Mouse (Mus musculus): ENCODE data around the gene Pus1. TPM values are rescaled to one million over a fixed set of nuclear protein-coding genes. Genes with fewer than 3 reads are reported as not detected.

Pus1 gene
- polyA plus RNA-seq, 1 experiment, result 177 TPM

- no peak for TF ChIP-seq GATA1 (IDR thresholded peaks at IDR 0.05; ENCODE audit: low read length)
Measured at GRCm38 (mm10) chr5:110745021-110745420, 35.4 kb downstream of the Pus1 start.

- TF ChIP-seq GATA1 (IDR thresholded peaks at IDR 0.05; ENCODE audit: low read length), result no peak
Measured at GRCm38 (mm10) chr5:110739496-110740275, 40.8 kb downstream of the Pus1 start.

GRCm38 (mm10) chr5:110735606-110736005 is 44.9 kb downstream of the Pus1 start:
- no peak for TF ChIP-seq GATA1 (IDR thresholded peaks at IDR 0.05; ENCODE audit: low read length)

- no peak for TF ChIP-seq GATA1 (IDR thresholded peaks at IDR 0.05; ENCODE audit: low read length)
Measured at GRCm38 (mm10) chr5:110733231-110733823, 47.1 kb downstream of the Pus1 start.

GRCm38 (mm10) chr5:110731227-110731626 is 49.2 kb downstream of the Pus1 start:
- TF ChIP-seq GATA1 (IDR thresholded peaks at IDR 0.05; ENCODE audit: low read length), result no peak

GRCm38 (mm10) chr5:110727850-110728249 is 52.6 kb downstream of the Pus1 start:
- TF ChIP-seq GATA1 (IDR thresholded peaks at IDR 0.05; ENCODE audit: low read length), result no peak

Other genes starting within 250 kb of the Pus1 start
- not detected in 2 replicates for gene Galnt9, start 236.3 kb downstream of the Pus1 start, polyA plus RNA-seq (2012)
- gene Noc4l, start 127.2 kb downstream of the Pus1 start, polyA plus RNA-seq (2012), result 228 and 255 TPM in 2 replicates
- gene Ddx51, start 127.2 kb downstream of the Pus1 start, polyA plus RNA-seq (2012), result 14.9 and 18.8 TPM in 2 replicates
- gene Ep400, start 9.9 kb downstream of the Pus1 start, polyA plus RNA-seq (2012), result 86.1 and 147 TPM in 2 replicates
- 139 and 154 TPM in 2 replicates for gene Ulk1, start 29.4 kb upstream of the Pus1 start, polyA plus RNA-seq (2012)
- gene Hscb, start 59.1 kb upstream of the Pus1 start, polyA plus RNA-seq (2012), result 53.4 and 69.7 TPM in 2 replicates
- 1.6 and 2.0 TPM in 2 replicates for gene Chek2, start 59.3 kb upstream of the Pus1 start, polyA plus RNA-seq (2012)
- 0.62 and 0.70 TPM in 2 replicates for gene Ttc28, start 99.1 kb upstream of the Pus1 start, polyA plus RNA-seq (2012)